Mouse (Mus musculus) embryonic facial prominence, embryonic 10.5 days (tissue): ENCODE data around the gene Invs. TPM values are rescaled to one million over a fixed set of nuclear protein-coding genes. Genes with fewer than 3 reads are reported as not detected.
"Not testable (repeated sequence)": the region's sequence is repeated elsewhere in the genome, so short reads cannot be mapped to it uniquely, and the experiment has no call there.

ENCODE experiments used
- DNase-seq: peaks from one replicate; pipeline ENCODE4 v3.0.0-alpha.2; 2017; ENCODE audit warnings: low spot score
- H3K27ac ChIP-seq: fragments of 300-500 bp; sonication (generic); replicated peaks from 2 replicates; pipeline ENCODE4 v1.5.1; 2016; ENCODE audit warnings: mild to moderate bottlenecking
- H3K27me3 ChIP-seq: fragments of 300-500 bp; sonication (generic); replicated peaks from 2 replicates; pipeline ENCODE4 v1.6.1; 2016; ENCODE audit warnings: low read depth, mild to moderate bottlenecking; ENCODE audit not compliant: poor library complexity, severe bottlenecking
- H3K36me3 ChIP-seq: fragments of 300-500 bp; sonication (generic); replicated peaks from 2 replicates; pipeline ENCODE4 v1.6.1; 2016; ENCODE audit warnings: mild to moderate bottlenecking, moderate library complexity
- H3K4me1 ChIP-seq: fragments of 300-500 bp; sonication (generic); 2 replicates; pipeline ENCODE4 v1.6.1; 2016
- H3K4me3 ChIP-seq: fragments of 300-500 bp; sonication (generic); 2 replicates; pipeline ENCODE4 v1.5.1; 2016; ENCODE audit warnings: mild to moderate bottlenecking, moderate library complexity
- H3K9me3 ChIP-seq: fragments of 300-500 bp; sonication (generic); 2 replicates; pipeline ENCODE4 v1.6.1; 2016; ENCODE audit warnings: mild to moderate bottlenecking
- WGBS: fragments of 180-500 bp; shearing (Covaris S2); methylation state at CpG from one replicate; pipeline ENCODE4 v1.1.7; 2016; 5-methylcytosine and 5-hydroxymethylcytosine counted together
- polyA plus RNA-seq: library from polyadenylated mRNA; unstranded; fragments of >200 nt; fragmentation: Nextera tagmentation; extraction: Ambion mirVana; gene quantifications from 2 replicates; pipeline ENCODE4 v1.2.1, GENCODE M21; 2016

The Invs gene
- polyA plus RNA-seq, 1 experiment from 2014 or later = 10.2 TPM

GRCm38 (mm10) chr4:48334927-48335763, 55.6 kb downstream of the Invs start:
- no peak overlapping the region for H3K27ac ChIP-seq
- peak; percentile 10 for DNase-seq
- no peaks in the 10 kb centered on the region for H3K27me3 ChIP-seq
- no peaks in the 10 kb centered on the region for H3K36me3 ChIP-seq
- H3K4me3 ChIP-seq = no peak overlapping the region
- peaks cover 5% of the 10 kb centered on the region for H3K4me1 ChIP-seq
- WGBS = 12% methylated on average over 7 of the region's 7 CpGs
- no peaks in the 10 kb centered on the region for H3K9me3 ChIP-seq

GRCm38 (mm10) chr4:48342705-48343104, 63.1 kb downstream of the Invs start:
- Histone ChIP-seq H3K27ac (no peak overlapping the region), H3K4me1 (no peaks in the 10 kb centered on the region), H3K9me3 (no peaks in the 10 kb centered on the region), H3K36me3 (no peaks in the 10 kb centered on the region), H3K4me3 (no peak overlapping the region), H3K27me3 (no peaks in the 10 kb centered on the region)
- 86% methylated on average over 4 of the region's 4 CpGs for WGBS
- DNase-seq = no peak

GRCm38 (mm10) chr4:48362367-48362766, 82.8 kb downstream of the Invs start:
- no peak overlapping the region for H3K4me3 ChIP-seq
- H3K36me3 ChIP-seq = no peaks in the 10 kb centered on the region
- no peak overlapping the region for H3K27ac ChIP-seq
- H3K4me1 ChIP-seq = no peaks in the 10 kb centered on the region
- 58% methylated on average over 3 of the region's 3 CpGs for WGBS
- no peaks in the 10 kb centered on the region for H3K27me3 ChIP-seq
- H3K9me3 ChIP-seq = 0 out of 2 replicates have a peak, but pooled peaks cover 2% of the 10 kb centered on the region
- no peak for DNase-seq

GRCm38 (mm10) chr4:48371037-48371436, 91.5 kb downstream of the Invs start:
- H3K27me3 ChIP-seq = no peaks in the 10 kb centered on the region
- no peak overlapping the region for H3K4me3 ChIP-seq
- H3K36me3 ChIP-seq = no peaks in the 10 kb centered on the region
- no peak overlapping the region for H3K27ac ChIP-seq
- no peak for DNase-seq
- 0 out of 2 replicates have a peak, but pooled peaks cover 2% of the 10 kb centered on the region for H3K9me3 ChIP-seq
- 89% methylated on average over 1 of the region's 1 CpGs for WGBS
- no peaks in the 10 kb centered on the region for H3K4me1 ChIP-seq

- Histone ChIP-seq H3K4me1 (no peaks in the 10 kb centered on the region), H3K27me3 (no peaks in the 10 kb centered on the region), H3K9me3 (no peaks in the 10 kb centered on the region), H3K27ac (no peak overlapping the region), H3K4me3 (no peak overlapping the region), H3K36me3 (no peaks in the 10 kb centered on the region)
- peak; percentile 61 for DNase-seq
- WGBS = 2% methylated on average over 2 of the region's 2 CpGs
Observed at GRCm38 (mm10) chr4:48380940-48381339, 101.4 kb downstream of the Invs start.

- Histone ChIP-seq H3K9me3 (no peaks in the 10 kb centered on the region), H3K4me1 (no peaks in the 10 kb centered on the region), H3K27ac (no peak overlapping the region), H3K36me3 (no peaks in the 10 kb centered on the region), H3K27me3 (no peaks in the 10 kb centered on the region), H3K4me3 (no peak overlapping the region)
- DNase-seq = no peak
- WGBS = 85% methylated on average over 5 of the region's 5 CpGs
Observed at GRCm38 (mm10) chr4:48382506-48382905, 102.9 kb downstream of the Invs start.

GRCm38 (mm10) chr4:48396949-48397348, 117.4 kb downstream of the Invs start:
- no peaks in the 10 kb centered on the region for H3K9me3 ChIP-seq
- no peaks in the 10 kb centered on the region for H3K27me3 ChIP-seq
- peaks cover 9% of the 10 kb centered on the region for H3K36me3 ChIP-seq
- no peak overlapping the region for H3K4me3 ChIP-seq
- DNase-seq = no peak
- H3K4me1 ChIP-seq = no peaks in the 10 kb centered on the region
- 94% methylated on average over 3 of the region's 3 CpGs for WGBS
- H3K27ac ChIP-seq = no peak overlapping the region

- no peaks in the 10 kb centered on the region for H3K27me3 ChIP-seq
- H3K36me3 ChIP-seq = peaks cover under 1% of the 10 kb centered on the region; the same call in 1 of the 2 replicates
- no peak for DNase-seq
- H3K4me3 ChIP-seq = no peak overlapping the region
- 0 out of 2 replicates have a peak, but pooled peaks cover 2% of the 10 kb centered on the region for H3K4me1 ChIP-seq
- H3K27ac ChIP-seq = no peak overlapping the region
- no peaks in the 10 kb centered on the region for H3K9me3 ChIP-seq
- 88% methylated on average over 16 of the region's 16 CpGs for WGBS
Observed at GRCm38 (mm10) chr4:48403066-48403640, 123.6 kb downstream of the Invs start.

- not testable (repeated sequence) for H3K9me3 ChIP-seq, H3K36me3 ChIP-seq
- WGBS = 87% methylated on average over 10 of the region's 10 CpGs
Observed at GRCm38 (mm10) chr4:48405724-48406491, 126.3 kb downstream of the Invs start.

GRCm38 (mm10) chr4:48407350-48408039, 127.9 kb downstream of the Invs start:
- Histone ChIP-seq H3K27me3 (no peaks in the 10 kb centered on the region), H3K27ac (no peak overlapping the region), H3K4me3 (peak overlapping the region; percentile 11; the same call in 1 of the 2 replicates), H3K9me3 (no peaks in the 10 kb centered on the region), H3K4me1 (0 out of 2 replicates have a peak, but pooled peaks cover 2% of the 10 kb centered on the region), H3K36me3 (no peaks in the 10 kb centered on the region)
- peak; percentile 69 for DNase-seq
- 45% methylated on average over 18 of the region's 18 CpGs for WGBS

More at GRCm38 (mm10) chr4:48405724-48406491, 126.3 kb downstream of the Invs start:
- H3K4me3 ChIP-seq, H3K27ac ChIP-seq, H3K27me3 ChIP-seq, H3K4me1 ChIP-seq, DNase-seq: not testable (repeated sequence)

- DNase-seq = no peak
- Histone ChIP-seq H3K36me3 (0 out of 2 replicates have a peak, but pooled peaks cover 3% of the 10 kb centered on the region), H3K27me3 (no peaks in the 10 kb centered on the region), H3K9me3 (no peaks in the 10 kb centered on the region), H3K27ac (no peak overlapping the region), H3K4me1 (no peaks in the 10 kb centered on the region), H3K4me3 (no peak overlapping the region)
- WGBS = 91% methylated on average over 8 of the region's 8 CpGs
Observed at GRCm38 (mm10) chr4:48413473-48413872, 133.9 kb downstream of the Invs start.

- no peak overlapping the region for H3K4me3 ChIP-seq
- no peak for DNase-seq
- no peaks in the 10 kb centered on the region for H3K4me1 ChIP-seq
- H3K9me3 ChIP-seq = no peaks in the 10 kb centered on the region
- H3K36me3 ChIP-seq = peaks cover 15% of the 10 kb centered on the region
- 85% methylated on average over 10 of the region's 10 CpGs for WGBS
- no peak overlapping the region for H3K27ac ChIP-seq
- no peaks in the 10 kb centered on the region for H3K27me3 ChIP-seq
Observed at GRCm38 (mm10) chr4:48415838-48416335, 136.3 kb downstream of the Invs start.
